17 mouse cellular contexts compared by ENCODE assay signal in genomic region chr12:32202583-32202982, GRCm38 (mm10).
"Had no signal": no experiment of that assay in that cellular context is flagged by ENCODE, and none has a peak within 500 bp of the region (broad histone marks: within the 10 kb centered on the region; RNA-seq: fewer than 3 reads in every experiment).

No protein-coding gene starts in this region.

- H3K27me3 ChIP-seq: lung, embryonic 15.5 days; megakaryocyte, embryonic 14.5 days; midbrain, embryonic 13.5 days; midbrain, embryonic 15.5 days; neural tube, embryonic 12.5 days had no signal

- H3K27ac ChIP-seq: lung, embryonic 15.5 days; macrophage; midbrain, embryonic 13.5 days; midbrain, embryonic 15.5 days; neural tube, embryonic 12.5 days had no signal

- H3K4me1 ChIP-seq: lung, embryonic 15.5 days had no signal

- H3K9ac ChIP-seq: liver, postnatal 0 days; lung, embryonic 15.5 days; midbrain, embryonic 13.5 days; midbrain, embryonic 15.5 days; neural tube, embryonic 12.5 days had no signal

- ATAC-seq: liver, postnatal 0 days; lung, postnatal 0 days; midbrain, embryonic 13.5 days; midbrain, embryonic 15.5 days had no signal

- H3K36me3 ChIP-seq: lung, embryonic 15.5 days; midbrain, embryonic 13.5 days; midbrain, embryonic 15.5 days; neural tube, embryonic 12.5 days had no signal

- H3K4me3 ChIP-seq: lung, embryonic 15.5 days; megakaryocyte, embryonic 14.5 days; midbrain, embryonic 13.5 days; midbrain, embryonic 15.5 days; neural tube, embryonic 12.5 days had no signal

- DNase-seq: liver, postnatal 0 days; lung, adult 2 months; lung, postnatal 14 days; lung, postnatal 36 days; right cerebral cortex, postnatal 14 days; spleen, adult 18-20 months; thymus, adult 18-20 months; thymus, postnatal 14 days; thymus, postnatal 36 days had no signal

- H3K9me3 ChIP-seq: lung, embryonic 15.5 days; midbrain, embryonic 13.5 days; midbrain, embryonic 15.5 days; neural tube, embryonic 12.5 days had no signal

- H3K4me2 ChIP-seq: lung, embryonic 15.5 days; midbrain, embryonic 11.5 days; midbrain, embryonic 13.5 days; midbrain, embryonic 15.5 days; neural tube, embryonic 12.5 days had no signal
